9 mouse cellular contexts compared by ENCODE assay signal in the genomic region with DNA sequence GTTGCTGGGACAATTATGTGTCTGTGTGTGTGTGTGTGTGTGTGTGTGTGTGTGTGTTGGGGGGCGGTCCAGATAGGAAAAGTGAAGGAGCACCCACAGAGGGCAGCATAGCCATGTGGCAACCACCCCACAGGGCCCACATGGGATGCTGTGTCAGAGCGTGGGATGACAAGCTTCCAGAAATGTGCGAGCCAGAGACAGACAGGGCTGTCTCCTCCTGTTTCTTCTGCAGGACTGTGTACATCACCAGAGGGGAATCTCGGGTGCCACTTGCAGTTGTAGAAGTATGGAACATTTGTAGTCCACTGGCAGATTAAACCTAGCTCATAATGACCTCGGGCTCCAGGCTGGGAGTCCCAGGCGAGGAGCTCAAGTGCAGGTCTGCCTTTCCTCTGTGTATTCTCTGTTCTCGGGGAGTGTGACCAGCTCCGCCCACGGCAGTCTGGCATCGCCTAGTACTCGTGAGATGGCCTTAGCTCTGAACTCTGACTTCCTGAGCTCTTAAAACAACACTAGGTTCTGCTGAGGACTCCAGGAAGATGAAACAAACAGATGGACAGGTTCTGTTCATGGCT. TPM values are rescaled to one million over a fixed set of nuclear protein-coding genes. Genes with fewer than 3 reads are reported as not detected.
DNase-seq lines count a peak whose midpoint lies in the region; ATAC-seq and TF ChIP-seq lines count a peak whose summit lies in the region.
"Had no signal": no experiment of that assay in that cellular context is flagged by ENCODE, and none has a peak within 500 bp of the region (broad histone marks: within the 10 kb centered on the region; RNA-seq: fewer than 3 reads in every experiment).

No protein-coding gene starts in this region.

- H3K27me3 ChIP-seq in forebrain, postnatal 0 days (ENCODE audit: insufficient read depth, low read length) = no peaks in the 10 kb centered on the region
- H3K27me3 ChIP-seq in forebrain, embryonic 12.5 days = 0 out of 2 replicates have a peak, but pooled peaks cover 3% of the 10 kb centered on the region
- peaks cover 8% of the 10 kb centered on the region for H3K27me3 ChIP-seq in limb, embryonic 10.5 days (ENCODE audit: low read depth, poor library complexity, severe bottlenecking)

- TF ChIP-seq CTCF in forebrain, postnatal 0 days (IDR thresholded peaks at IDR 0.05; ENCODE audit: low read depth) = no peak

- H3K27ac ChIP-seq in forebrain, postnatal 0 days (ENCODE audit: low read depth, low read length) = no peak overlapping the region
- H3K27ac ChIP-seq in forebrain, embryonic 12.5 days = no peak overlapping the region
- 0 out of 2 replicates have a peak overlapping the region, but pooled peaks have one; percentile 4 for H3K27ac ChIP-seq in brown adipose tissue, adult 24 weeks (replicated peaks; ENCODE audit: low read depth, low read length)
- H3K27ac ChIP-seq in limb, embryonic 10.5 days = peak overlapping the region; percentile 71
- H3K27ac ChIP-seq: liver, embryonic 14.5 days had no signal

- H3K36me3 ChIP-seq in forebrain, postnatal 0 days (ENCODE audit: insufficient read depth) = no peaks in the 10 kb centered on the region
- 0 out of 2 replicates have a peak, but pooled peaks cover 3% of the 10 kb centered on the region for H3K36me3 ChIP-seq in forebrain, embryonic 12.5 days (replicated peaks)
- H3K36me3 ChIP-seq in limb, embryonic 10.5 days = peaks cover 9% of the 10 kb centered on the region

- no peak overlapping the region for H3K4me3 ChIP-seq in forebrain, postnatal 0 days (ENCODE audit: low read depth, low read length)
- H3K4me3 ChIP-seq in forebrain, embryonic 12.5 days (replicated peaks) = no peak overlapping the region
- no peak overlapping the region for H3K4me3 ChIP-seq in brown adipose tissue, adult 24 weeks (ENCODE audit: insufficient read depth, low read depth, low read length)
- H3K4me3 ChIP-seq in limb, embryonic 10.5 days = no peak overlapping the region

- no peak overlapping the region for H3K9ac ChIP-seq in forebrain, postnatal 0 days
- H3K9ac ChIP-seq in forebrain, embryonic 12.5 days = no peak overlapping the region
- H3K9ac ChIP-seq: liver, embryonic 14.5 days had no signal

- no peaks in the 10 kb centered on the region for H3K9me3 ChIP-seq in forebrain, postnatal 0 days (ENCODE audit: low read length)
- H3K9me3 ChIP-seq in forebrain, embryonic 12.5 days = no peaks in the 10 kb centered on the region
- H3K9me3 ChIP-seq in limb, embryonic 10.5 days (replicated peaks) = no peaks in the 10 kb centered on the region

- 58% methylated on average over 11 of the region's 11 CpGs for WGBS in forebrain, postnatal 0 days
- WGBS in forebrain, embryonic 12.5 days = 63% methylated on average over 11 of the region's 11 CpGs
- 55% methylated on average over 11 of the region's 11 CpGs for WGBS in limb, embryonic 10.5 days

- no peaks in the 10 kb centered on the region for H3K4me1 ChIP-seq in forebrain, postnatal 0 days (ENCODE audit: insufficient read depth)
- H3K4me1 ChIP-seq in forebrain, embryonic 12.5 days = no peaks in the 10 kb centered on the region
- H3K4me1 ChIP-seq in brown adipose tissue, adult 24 weeks (ENCODE audit: control insufficient read depth, insufficient read depth, insufficient read length, low read length) = peaks cover 12% of the 10 kb centered on the region
- peaks cover 30% of the 10 kb centered on the region for H3K4me1 ChIP-seq in limb, embryonic 10.5 days

- H3K4me2 ChIP-seq in forebrain, postnatal 0 days (ENCODE audit: low read depth) = no peak overlapping the region
- no peak overlapping the region for H3K4me2 ChIP-seq in forebrain, embryonic 12.5 days

- ATAC-seq in forebrain, postnatal 0 days = peak; percentile 19
- no peak for ATAC-seq in forebrain, embryonic 12.5 days (ENCODE audit: low FRiP score)

- no peak for DNase-seq in forebrain, postnatal 0 days
- DNase-seq in layer of hippocampus, adult 11-12 months (ENCODE audit: low spot score) = peak; percentile 41
- DNase-seq in layer of hippocampus, adult 8-10 months (ENCODE audit: low spot score in 2 of 2) = no peak
- DNase-seq in limb, embryonic 10.5 days (ENCODE audit: low spot score) = no peak
- no peak for DNase-seq in natural killer cell, adult 2 months (ENCODE audit: low spot score in 2 of 2)
- DNase-seq in left cerebral cortex, postnatal 4 days = no peak

- intact Hi-C loops in left cerebral cortex, postnatal 4 days (cut with DNase I) = no loop called here

RNA-seq across cellular contexts. Expression of gene Ankrd2, which starts 0.8 kb away (rescaled TPM):
- 0.69 TPM in 1 of 2 replicates, not detected in the other for total RNA-seq in forebrain, postnatal 0 days (2014; rRNA removed)
- 1.2 and 1.4 TPM in 2 replicates for polyA plus RNA-seq in forebrain, postnatal 0 days (2015; fragmentation: Nextera tagmentation; extraction: Ambion mirVana)
- 0.28 and 0.49 TPM in 2 replicates for polyA plus RNA-seq in forebrain, embryonic 12.5 days (2016; fragmentation: Nextera tagmentation; extraction: Ambion mirVana)
- total RNA-seq in layer of hippocampus, adult 8-10 months (2022) = under 1 TPM in 2 of 4 experiments, not detected in 2; 0.30 to 0.47 TPM
- 2.1 and 3.2 TPM in 2 replicates for polyA plus RNA-seq in brown adipose tissue, adult 24 weeks (2012; ENCODE audit: insufficient read depth, insufficient read length, missing spikeins)
- not detected in 2 replicates for polyA plus RNA-seq in limb, embryonic 10.5 days (2016; fragmentation: Nextera tagmentation; extraction: Ambion mirVana)
- not detected for total RNA-seq in left cerebral cortex, postnatal 4 days (2021)

RNA-seq across cellular contexts. Expression of gene Hoga1, which starts 10.4 kb away (rescaled TPM):
- 3.3 and 3.6 TPM in 2 replicates for total RNA-seq in forebrain, postnatal 0 days (2014; rRNA removed)
- 2.8 and 3.5 TPM in 2 replicates for polyA plus RNA-seq in forebrain, postnatal 0 days (2015; fragmentation: Nextera tagmentation; extraction: Ambion mirVana)
- 1.1 and 1.5 TPM in 2 replicates for polyA plus RNA-seq in forebrain, embryonic 12.5 days (2016; fragmentation: Nextera tagmentation; extraction: Ambion mirVana)
- total RNA-seq in layer of hippocampus, adult 8-10 months (2022) = 10 to 100 TPM in 1 of 4 experiments, 1 to 10 TPM in 3; 7.2 to 11.6 (median 8.9) TPM
- 3.3 and 5.7 TPM in 2 replicates for polyA plus RNA-seq in brown adipose tissue, adult 24 weeks (2012; ENCODE audit: insufficient read depth, insufficient read length, missing spikeins)
- 1.1 and 1.3 TPM in 2 replicates for polyA plus RNA-seq in limb, embryonic 10.5 days (2016; fragmentation: Nextera tagmentation; extraction: Ambion mirVana)
- total RNA-seq in left cerebral cortex, postnatal 4 days (2021) = 10 to 100 TPM in 1 of 2 experiments, 1 to 10 TPM in 1; 9.0 to 10.2 TPM

RNA-seq across cellular contexts. Expression of gene 4933411K16Rik, which starts 17.1 kb away (rescaled TPM):
- 0.15 and 0.24 TPM in 2 replicates for total RNA-seq in forebrain, postnatal 0 days (2014; rRNA removed)
- not detected in 2 replicates for polyA plus RNA-seq in forebrain, postnatal 0 days (2015; fragmentation: Nextera tagmentation; extraction: Ambion mirVana)
- polyA plus RNA-seq in forebrain, embryonic 12.5 days (2016; fragmentation: Nextera tagmentation; extraction: Ambion mirVana) = 0.14 TPM in 2 replicates
- total RNA-seq in layer of hippocampus, adult 8-10 months (2022) = 1 to 10 TPM; 1.7 to 2.7 (median 2.1) TPM
- polyA plus RNA-seq in brown adipose tissue, adult 24 weeks (2012; ENCODE audit: insufficient read depth, insufficient read length, missing spikeins) = not detected in 2 replicates
- 0.24 TPM in 1 of 2 replicates, not detected in the other for polyA plus RNA-seq in limb, embryonic 10.5 days (2016; fragmentation: Nextera tagmentation; extraction: Ambion mirVana)
- 1 to 10 TPM; 2.2 to 2.6 TPM for total RNA-seq in left cerebral cortex, postnatal 4 days (2021)

RNA-seq across cellular contexts. Expression of gene Morn4, which starts 51.2 kb away (rescaled TPM):
- total RNA-seq in forebrain, postnatal 0 days (2014; rRNA removed) = 55.9 and 57.0 TPM in 2 replicates
- 150 and 167 TPM in 2 replicates for polyA plus RNA-seq in forebrain, postnatal 0 days (2015; fragmentation: Nextera tagmentation; extraction: Ambion mirVana)
- polyA plus RNA-seq in forebrain, embryonic 12.5 days (2016; fragmentation: Nextera tagmentation; extraction: Ambion mirVana) = 73.4 and 75.1 TPM in 2 replicates
- 10 to 100 TPM; 59.1 to 70.6 (median 64.3) TPM for total RNA-seq in layer of hippocampus, adult 8-10 months (2022)
- 0.63 TPM in 1 of 2 replicates, not detected in the other for polyA plus RNA-seq in brown adipose tissue, adult 24 weeks (2012; ENCODE audit: insufficient read depth, insufficient read length, missing spikeins)
- 43.6 and 49.0 TPM in 2 replicates for polyA plus RNA-seq in limb, embryonic 10.5 days (2016; fragmentation: Nextera tagmentation; extraction: Ambion mirVana)
- total RNA-seq in left cerebral cortex, postnatal 4 days (2021) = 100 to 1,000 TPM; 108 to 113 TPM

RNA-seq across cellular contexts. Expression of gene Ubtd1, which starts 53.4 kb away (rescaled TPM):
- total RNA-seq in forebrain, postnatal 0 days (2014; rRNA removed) = 18.7 and 22.2 TPM in 2 replicates
- 12.2 and 13.3 TPM in 2 replicates for polyA plus RNA-seq in forebrain, postnatal 0 days (2015; fragmentation: Nextera tagmentation; extraction: Ambion mirVana)
- 7.1 and 7.8 TPM in 2 replicates for polyA plus RNA-seq in forebrain, embryonic 12.5 days (2016; fragmentation: Nextera tagmentation; extraction: Ambion mirVana)
- 10 to 100 TPM; 11.2 to 14.4 (median 13.2) TPM for total RNA-seq in layer of hippocampus, adult 8-10 months (2022)
- 8.4 and 9.0 TPM in 2 replicates for polyA plus RNA-seq in brown adipose tissue, adult 24 weeks (2012; ENCODE audit: insufficient read depth, insufficient read length, missing spikeins)
- polyA plus RNA-seq in limb, embryonic 10.5 days (2016; fragmentation: Nextera tagmentation; extraction: Ambion mirVana) = 14.2 and 15.1 TPM in 2 replicates
- 10 to 100 TPM; 12.7 to 13.5 TPM for total RNA-seq in left cerebral cortex, postnatal 4 days (2021)

Comparison
In these comparisons a context has a peak if more than half of its experiments do, and no peak if none do; other contexts are left out.
1. H3K27ac ChIP-seq: peak in brown adipose tissue, adult 24 weeks (single experiment) and limb, embryonic 10.5 days (single experiment); none in forebrain, postnatal 0 days (single experiment) and forebrain, embryonic 12.5 days (single experiment).